Mouse (Mus musculus) stomach, embryonic 14.5 days (tissue): ENCODE results near the gene Lyzl4. TPM values are rescaled to one million over a fixed set of nuclear protein-coding genes. Genes with fewer than 3 reads are reported as not detected.

Experiments used
- ATAC-seq: fragments of 200-750 bp; cut with Nextera tagmentation; 2 replicates; pipeline ENCODE4 v1.8.0; 2017; ENCODE audit warnings: low read depth, moderate TSS enrichment; ENCODE audit not compliant: insufficient number of reproducible peaks, insufficient read depth, low FRiP score
- H3K27ac ChIP-seq: fragments of 300-500 bp; sonication (generic); 2 replicates; pipeline ENCODE4 v1.5.1; 2014; ENCODE audit warnings: mild to moderate bottlenecking, low read length, moderate library complexity, mixed read lengths
- H3K27me3 ChIP-seq: fragments of 300-500 bp; sonication (generic); 2 replicates; pipeline ENCODE4 v1.6.1; 2014; ENCODE audit warnings: low read length, control low read depth, mixed read lengths; ENCODE audit not compliant: control insufficient read depth, insufficient read depth
- H3K36me3 ChIP-seq: fragments of 300-500 bp; sonication (generic); 2 replicates; pipeline ENCODE4 v1.6.1; 2014; ENCODE audit warnings: mild to moderate bottlenecking, control low read depth, low read length, moderate library complexity, mixed read lengths; ENCODE audit not compliant: control insufficient read depth, insufficient read depth
- H3K4me1 ChIP-seq: fragments of 300-500 bp; sonication (generic); 2 replicates; pipeline ENCODE4 v1.6.1; 2014; ENCODE audit warnings: low read length, control low read depth, mixed read lengths; ENCODE audit not compliant: control insufficient read depth, insufficient read depth
- H3K4me2 ChIP-seq: fragments of 300-500 bp; sonication (generic); replicated peaks from 2 replicates; pipeline ENCODE4 v1.6.1; 2014; ENCODE audit warnings: low read depth, low read length, control low read depth
- H3K4me3 ChIP-seq: fragments of 300-500 bp; sonication (generic); 2 replicates; pipeline ENCODE4 v1.5.1; 2014; ENCODE audit warnings: low read depth, low read length, control low read depth
- H3K9ac ChIP-seq: fragments of 300-500 bp; sonication (generic); replicated peaks from 2 replicates; pipeline ENCODE4 v1.6.1; 2014; ENCODE audit warnings: low read depth, mild to moderate bottlenecking, control low read depth, low read length, moderate library complexity, mixed read lengths
- H3K9me3 ChIP-seq: fragments of 300-500 bp; sonication (generic); 2 replicates; pipeline ENCODE4 v1.6.1; 2016; ENCODE audit warnings: low read depth, low read length, control low read depth; ENCODE audit not compliant: control insufficient read depth
- WGBS: fragments of 180-500 bp; shearing (Covaris S2); extraction: QIAGEN DNeasy Blood & Tissue Kit; methylation state at CpG from one replicate; pipeline ENCODE4 v1.1.7; 2014; 5-methylcytosine and 5-hydroxymethylcytosine counted together
- polyA plus RNA-seq: library from polyadenylated mRNA; unstranded; fragments of >200 nt; fragmentation: Nextera tagmentation; extraction: Ambion mirVana; gene quantifications from 2 replicates; pipeline ENCODE4 v1.2.1, GENCODE M21; 2014

The Lyzl4 gene
- polyA plus RNA-seq, 1 experiment from 2014 or later: 0.55 TPM

GRCm38 (mm10) chr9:121528605-121529357 is 113.1 kb downstream of the Lyzl4 start:
- H3K9ac ChIP-seq: no peak overlapping the region
- H3K4me3 ChIP-seq: no peak overlapping the region
- no peaks in the 10 kb centered on the region for H3K27me3 ChIP-seq
- H3K36me3 ChIP-seq: no peaks in the 10 kb centered on the region
- H3K4me2 ChIP-seq: no peak overlapping the region
- no peaks in the 10 kb centered on the region for H3K4me1 ChIP-seq
- no peak for ATAC-seq
- H3K27ac ChIP-seq: no peak overlapping the region
- WGBS: 57% methylated on average over 8 of the region's 8 CpGs
- no peaks in the 10 kb centered on the region for H3K9me3 ChIP-seq

Other genes with a start within 250 kb of the Lyzl4 start
- 2.6 and 3.0 TPM in 2 replicates for gene Cck, start 146.4 kb downstream of the Lyzl4 start, polyA plus RNA-seq
- gene Vipr1, start 620 bp upstream of the Lyzl4 start, polyA plus RNA-seq: 0.29 and 0.46 TPM in 2 replicates
- 10.1 and 12.4 TPM in 2 replicates for gene Sec22c, start 63.4 kb upstream of the Lyzl4 start, polyA plus RNA-seq
- gene Ss18l2, start 68.2 kb upstream of the Lyzl4 start, polyA plus RNA-seq: 136 TPM in 2 replicates
- 88.1 and 102 TPM in 2 replicates for gene Nktr, start 77.1 kb upstream of the Lyzl4 start, polyA plus RNA-seq
- gene Zfp651, start 117.2 kb upstream of the Lyzl4 start, polyA plus RNA-seq: 12.5 and 13.7 TPM in 2 replicates
- 0.17 and 0.57 TPM in 2 replicates for gene Klhl40, start 135.5 kb upstream of the Lyzl4 start, polyA plus RNA-seq
- gene Hhatl, start 150.4 kb upstream of the Lyzl4 start, polyA plus RNA-seq: 0.78 and 1.1 TPM in 2 replicates
- gene Ccdc13, start 197.4 kb upstream of the Lyzl4 start, polyA plus RNA-seq: 1.4 TPM in 2 replicates
- 289 and 309 TPM in 2 replicates for gene Higd1a, start 216.3 kb upstream of the Lyzl4 start, polyA plus RNA-seq